Mouse (Mus musculus): Measurements from ENCODE around the gene Hspb3. TPM values are rescaled to one million over a fixed set of nuclear protein-coding genes. Genes with fewer than 3 reads are reported as not detected.
A peak's percentile ranks its signal among the peaks of the same experiment; 100 is the strongest.

Hspb3 gene
- polyA plus RNA-seq, 1 experiment from 2014 or later, result 41.7 TPM

DNA sequence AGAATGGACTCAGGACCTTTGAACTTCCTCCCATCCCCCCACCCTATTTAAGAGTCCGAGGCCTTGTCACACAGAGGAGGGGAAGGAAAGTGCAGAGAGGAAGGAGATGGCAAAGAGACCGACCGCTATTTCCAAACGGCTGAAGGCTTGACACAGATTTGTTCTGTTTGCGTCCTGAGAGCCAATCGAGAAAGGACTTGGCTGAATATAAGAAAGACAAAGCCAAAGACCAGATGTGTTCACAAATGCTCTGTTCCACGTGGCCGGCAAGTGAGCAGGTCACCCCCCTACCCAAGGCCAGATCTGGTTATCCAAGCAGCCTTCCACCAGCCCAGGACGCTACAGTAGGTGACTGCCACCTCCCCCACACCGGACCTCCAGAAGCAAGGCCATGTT is 47.9 kb downstream of the Hspb3 start:
- Histone ChIP-seq H3K27ac (replicated peaks) (peak overlapping the region; percentile 85), H3K4me2 (peak overlapping the region; percentile 95), H3K4me3 (peak overlapping the region; percentile 93), H3K36me3 (peaks cover 5% of the 10 kb centered on the region), H3K9me3 (no peaks in the 10 kb centered on the region), H3K27me3 (replicated peaks) (no peaks in the 10 kb centered on the region), H3K4me1 (peaks cover 72% of the 10 kb centered on the region), H3K9ac (peak overlapping the region; percentile 97)
- ATAC-seq (ENCODE audit: extremely low read depth, insufficient number of reproducible peaks, low FRiP score, low TSS enrichment), result no peak
- 3% methylated on average over 10 of the region's 10 CpGs for WGBS

DNA sequence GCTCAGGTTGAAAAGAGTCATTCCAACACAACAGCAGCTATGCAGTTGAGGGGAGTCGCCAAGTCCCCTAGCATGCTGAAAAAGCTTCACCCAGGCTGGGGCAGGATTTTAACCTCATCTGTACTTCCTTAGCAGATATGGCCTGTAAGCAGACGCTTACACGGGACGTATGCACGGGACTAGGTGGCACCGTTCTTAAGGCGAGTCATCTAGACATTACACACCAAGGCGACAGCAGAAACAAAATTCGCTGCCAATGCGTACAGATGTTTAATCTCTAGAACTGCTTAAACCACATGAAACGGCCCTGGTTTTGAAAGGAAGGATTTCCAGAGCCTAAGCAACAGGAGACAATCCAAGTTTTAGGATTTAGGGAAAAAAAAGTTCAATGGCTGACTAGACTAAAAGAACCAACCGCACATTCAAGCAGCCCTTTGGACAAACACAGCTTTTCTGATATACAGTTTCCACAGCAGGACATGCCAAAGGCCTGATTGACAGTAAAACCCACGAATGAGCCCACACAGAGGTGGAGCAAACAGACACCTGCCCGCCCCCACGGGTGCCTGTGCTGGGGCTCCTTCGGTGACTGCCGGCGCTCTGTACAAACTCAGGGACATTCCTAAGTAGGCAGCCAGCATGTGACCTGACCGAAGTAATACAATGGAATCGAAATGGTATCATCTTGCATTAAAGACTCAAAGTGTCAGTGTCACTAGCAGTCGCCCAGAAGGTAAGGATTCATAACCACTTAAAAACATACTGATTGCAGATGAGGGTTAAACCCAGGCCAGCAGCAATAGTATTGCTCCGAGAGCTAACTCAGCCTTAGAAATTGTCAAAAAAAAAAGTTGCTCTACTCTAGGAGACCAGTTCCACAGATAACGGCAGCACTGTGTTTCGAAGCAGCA is 48.6 kb downstream of the Hspb3 start:
- peaks cover 79% of the 10 kb centered on the region for H3K4me1 ChIP-seq
- H3K36me3 ChIP-seq, result peaks cover 10% of the 10 kb centered on the region
- peak overlapping the region; percentile 85 for H3K27ac ChIP-seq (replicated peaks)
- H3K4me3 ChIP-seq, result peak overlapping the region; percentile 93
- peak overlapping the region; percentile 97 for H3K9ac ChIP-seq
- WGBS, result 9% methylated on average over 24 of the region's 24 CpGs
- no peaks in the 10 kb centered on the region for H3K9me3 ChIP-seq
- ATAC-seq (ENCODE audit: extremely low read depth, insufficient number of reproducible peaks, low FRiP score, low TSS enrichment), result no peak; the same call in 1 of the 2 replicates
- no peaks in the 10 kb centered on the region for H3K27me3 ChIP-seq (replicated peaks)
- peak overlapping the region; percentile 95 for H3K4me2 ChIP-seq

DNA sequence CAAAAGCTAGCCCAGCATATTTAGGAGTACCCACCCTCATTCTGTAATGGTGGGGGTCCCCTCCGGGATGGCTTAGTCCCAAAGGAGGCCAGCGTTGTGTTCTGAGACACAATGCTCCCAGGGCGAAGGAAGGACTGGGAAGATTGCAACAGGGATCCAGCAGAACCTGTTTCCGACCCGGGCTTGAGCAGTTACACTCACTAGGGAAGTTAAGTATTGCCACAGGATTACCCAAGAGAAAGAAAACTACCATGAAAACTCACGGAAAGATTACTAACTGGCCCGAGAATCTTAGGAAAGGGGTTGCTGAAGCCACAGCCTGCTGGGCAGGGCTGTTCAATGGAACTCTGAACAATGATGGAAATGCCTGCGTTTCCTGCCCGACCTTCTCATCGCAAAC is 49.6 kb downstream of the Hspb3 start:
- 50% methylated on average over 10 of the region's 10 CpGs for WGBS
- Histone ChIP-seq H3K4me3 (peak overlapping the region; percentile 93), H3K36me3 (peaks cover 10% of the 10 kb centered on the region), H3K27me3 (replicated peaks) (no peaks in the 10 kb centered on the region), H3K27ac (replicated peaks) (peak overlapping the region; percentile 85), H3K9me3 (no peaks in the 10 kb centered on the region), H3K4me1 (peaks cover 83% of the 10 kb centered on the region), H3K9ac (peak overlapping the region; percentile 97), H3K4me2 (peak overlapping the region; percentile 95)
- ATAC-seq (ENCODE audit: extremely low read depth, insufficient number of reproducible peaks, low FRiP score, low TSS enrichment), result no peak

DNA sequence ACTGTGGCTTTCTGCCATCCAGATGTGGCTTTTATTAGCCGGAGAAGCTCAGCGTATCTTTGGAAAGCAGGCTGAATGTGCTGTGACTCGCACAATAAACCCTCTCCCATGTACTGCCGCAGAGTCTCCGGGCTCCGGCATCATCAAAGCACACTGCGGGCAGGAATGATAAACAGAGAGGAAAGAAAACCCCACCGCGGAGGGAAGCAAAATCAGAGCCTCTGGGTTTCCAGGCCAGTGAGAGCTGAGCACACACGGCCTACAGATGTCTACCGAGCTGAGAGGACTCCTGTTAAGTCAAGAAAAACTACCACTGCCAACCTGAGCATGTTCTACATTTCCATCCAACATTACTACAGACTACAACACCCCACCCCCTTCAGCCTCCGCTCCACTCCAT is 50.1 kb downstream of the Hspb3 start:
- peak overlapping the region; percentile 93 for H3K4me3 ChIP-seq
- peaks cover 84% of the 10 kb centered on the region for H3K4me1 ChIP-seq
- WGBS, result 13% methylated on average over 12 of the region's 12 CpGs
- peak overlapping the region; percentile 95 for H3K4me2 ChIP-seq
- H3K27ac ChIP-seq (replicated peaks), result peak overlapping the region; percentile 85
- peak overlapping the region; percentile 97 for H3K9ac ChIP-seq
- no peaks in the 10 kb centered on the region for H3K9me3 ChIP-seq
- no peak for ATAC-seq (ENCODE audit: extremely low read depth, insufficient number of reproducible peaks, low FRiP score, low TSS enrichment)
- peaks cover 10% of the 10 kb centered on the region for H3K36me3 ChIP-seq
- H3K27me3 ChIP-seq (replicated peaks), result no peaks in the 10 kb centered on the region

Other genes with a start within 250 kb of the Hspb3 start
- gene Snx18, start 45.1 kb downstream of the Hspb3 start, polyA plus RNA-seq (2015; fragmentation: Nextera tagmentation; extraction: Ambion mirVana), result 13.8 and 14.4 TPM in 2 replicates
- gene Arl15, start 130.8 kb upstream of the Hspb3 start, polyA plus RNA-seq (2015; fragmentation: Nextera tagmentation; extraction: Ambion mirVana), result 6.1 and 6.8 TPM in 2 replicates

All from heart, embryonic 13.5 days (tissue).